Mouse (Mus musculus): ENCODE data around the gene Oxsr1.
"Not testable (repeated sequence)": the region's sequence is repeated elsewhere in the genome, so short reads cannot be mapped to it uniquely, and the experiment has no call there.

Gene Oxsr1

DNA sequence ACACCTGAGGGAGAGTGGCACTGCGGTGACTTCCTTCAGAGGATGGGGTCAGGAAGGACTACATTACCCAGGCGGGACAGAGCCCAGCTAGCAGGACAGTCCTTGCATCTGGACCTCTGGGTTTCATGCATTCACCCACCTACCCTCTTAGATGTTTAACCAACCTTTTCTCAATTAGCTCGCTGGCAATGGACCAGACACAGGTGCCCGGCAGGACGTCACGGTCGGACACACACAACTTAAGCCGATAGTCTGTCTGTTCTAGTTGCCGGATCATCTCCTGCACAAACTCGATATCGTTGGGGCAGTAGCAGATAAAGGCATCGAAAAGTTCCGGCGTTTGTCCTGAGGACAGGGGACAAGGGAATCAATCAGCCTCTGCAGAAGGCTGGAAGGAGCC, 15.6 kb upstream of the Oxsr1 start:
- DNase-seq, result no peak

- DNase-seq, result no peak
These were observed 13.3 kb upstream of the Oxsr1 start for GRCm38 (mm10) chr9:119335571-119335970.

DNA sequence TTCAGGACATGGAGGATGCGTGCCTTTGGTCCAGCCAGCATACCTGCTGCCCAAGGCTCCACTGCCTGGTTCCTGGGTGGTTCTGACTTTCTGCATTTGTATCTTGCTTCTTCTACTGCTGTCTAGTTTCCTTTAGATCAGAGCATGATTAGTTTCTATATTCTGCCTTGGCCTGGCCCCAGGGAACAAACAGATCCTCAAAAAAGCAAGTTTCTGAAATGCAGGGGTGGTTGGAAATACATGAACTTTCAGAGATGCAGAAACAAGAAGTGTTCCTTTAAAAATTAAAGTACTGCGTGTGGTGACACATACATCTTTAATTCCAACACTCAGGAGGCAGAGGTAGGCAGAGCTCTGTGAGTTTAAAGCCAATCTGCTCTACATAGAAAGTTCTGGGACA, 12.6 kb upstream of the Oxsr1 start:
- no peak for DNase-seq

DNA sequence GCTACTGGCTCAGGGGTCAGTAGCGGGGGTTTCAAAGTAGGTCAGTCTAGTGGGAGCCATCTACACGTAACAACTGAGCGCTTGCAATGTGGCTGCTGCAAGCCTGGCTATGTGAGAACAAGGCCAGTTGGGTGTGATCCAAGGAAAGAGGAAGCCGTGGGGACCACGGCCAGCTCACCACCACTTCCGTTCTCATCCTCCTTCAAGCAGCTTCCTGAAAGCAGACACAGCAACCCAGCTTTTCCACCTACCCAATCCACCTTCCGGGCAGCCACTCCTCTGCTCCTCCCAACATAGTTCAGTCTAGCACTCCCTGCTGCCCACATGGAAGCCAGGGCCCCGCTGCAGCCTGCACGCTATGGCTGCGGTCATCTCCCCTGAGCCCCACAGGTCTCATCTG, 12.1 kb upstream of the Oxsr1 start:
- DNase-seq, result no peak

GRCm38 (mm10) chr9:119330186-119330963, 8.1 kb upstream of the Oxsr1 start:
- DNase-seq, result no peak

GRCm38 (mm10) chr9:119328488-119328887, 6.3 kb upstream of the Oxsr1 start:
- DNase-seq, result no peak

GRCm38 (mm10) chr9:119324130-119324529, 1.9 kb upstream of the Oxsr1 start:
- DNase-seq, result no peak

- DNase-seq, result no peak
These were observed 1.0 kb upstream of the Oxsr1 start for GRCm38 (mm10) chr9:119323260-119323645.

- DNase-seq, result no peak
These were observed 616 bp downstream of the Oxsr1 start for GRCm38 (mm10) chr9:119321392-119322229.

GRCm38 (mm10) chr9:119320946-119321345, 1.3 kb downstream of the Oxsr1 start:
- DNase-seq, result no peak

DNA sequence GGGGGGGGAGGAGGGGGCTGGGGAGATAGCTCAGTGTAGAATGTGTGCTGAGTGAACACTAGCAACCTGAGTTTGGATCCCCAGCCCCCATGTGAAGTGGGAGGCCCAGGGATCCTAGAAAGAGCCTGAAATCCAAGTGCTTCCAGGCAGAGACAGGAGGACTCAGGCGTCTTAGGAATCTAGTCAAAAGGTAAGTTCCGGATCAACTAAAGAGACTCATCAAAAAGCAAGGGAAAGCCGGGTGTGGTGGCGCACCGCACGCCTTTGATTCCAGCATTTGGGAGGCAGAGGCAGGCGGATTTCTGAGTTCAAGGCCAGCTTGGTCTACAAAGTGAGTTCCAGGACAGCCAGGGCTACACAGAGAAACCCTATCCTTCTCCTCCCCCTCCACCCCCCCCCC, 1.8 kb downstream of the Oxsr1 start:
- no peak for DNase-seq

DNA sequence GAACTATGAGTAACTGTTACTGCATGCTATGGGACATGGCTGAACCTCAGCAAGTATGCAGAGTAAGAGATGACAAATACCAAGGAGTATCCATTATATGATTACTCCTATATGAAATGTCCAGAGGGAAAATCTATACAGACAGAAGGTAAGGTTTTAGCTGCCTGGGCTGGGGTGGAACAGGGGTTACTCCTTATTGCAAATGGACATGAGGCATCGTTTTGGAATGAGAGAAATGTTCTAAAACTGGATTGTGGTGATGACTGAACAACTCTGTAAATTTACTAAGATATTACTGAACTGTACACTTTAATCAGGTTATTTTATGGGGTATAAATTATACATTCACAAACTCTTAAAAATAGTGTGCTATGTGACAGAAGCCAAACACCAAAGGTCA, 3.3 kb downstream of the Oxsr1 start:
- DNase-seq, result no peak

DNA sequence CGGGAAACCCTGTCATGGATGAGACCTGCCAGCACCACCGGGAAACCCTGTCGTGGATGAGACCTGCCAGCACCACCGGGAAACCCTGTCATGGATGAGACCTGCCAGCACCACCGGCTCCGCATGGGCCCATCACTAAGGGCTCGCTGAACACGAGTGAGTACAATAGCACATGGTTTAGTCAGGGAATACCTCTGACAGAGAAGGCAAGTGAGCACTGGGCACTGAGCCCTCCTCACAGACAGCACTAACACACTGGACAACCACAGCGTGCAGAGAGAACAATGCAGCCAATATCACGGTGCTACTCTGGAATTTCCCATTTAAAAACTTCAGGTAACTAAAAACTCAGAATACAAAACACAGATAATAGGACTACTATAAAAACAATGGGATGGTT, 9.1 kb downstream of the Oxsr1 start:
- DNase-seq, result no peak

DNA sequence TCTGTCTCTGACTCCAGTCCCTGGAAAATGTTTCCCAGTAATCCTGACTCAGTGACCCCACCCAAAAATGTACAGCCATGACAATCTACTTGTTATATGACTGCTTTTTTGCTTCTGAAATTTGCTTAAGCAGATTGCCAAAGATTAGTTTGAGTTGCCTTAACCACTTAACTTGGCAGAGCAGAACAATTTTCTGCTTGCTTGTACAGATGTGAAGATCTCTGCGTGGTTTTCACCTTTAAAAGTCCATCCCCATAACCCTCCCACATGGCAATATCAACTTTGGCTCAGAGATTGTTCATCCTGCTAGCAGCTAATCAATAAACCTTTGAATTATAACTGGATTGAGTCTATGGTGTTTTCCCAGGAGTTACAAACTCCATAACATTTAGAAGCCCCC, 13.2 kb downstream of the Oxsr1 start:
- DNase-seq, result no peak

- DNase-seq, result no peak
These were observed 16.4 kb downstream of the Oxsr1 start for GRCm38 (mm10) chr9:119305863-119306262.

DNA sequence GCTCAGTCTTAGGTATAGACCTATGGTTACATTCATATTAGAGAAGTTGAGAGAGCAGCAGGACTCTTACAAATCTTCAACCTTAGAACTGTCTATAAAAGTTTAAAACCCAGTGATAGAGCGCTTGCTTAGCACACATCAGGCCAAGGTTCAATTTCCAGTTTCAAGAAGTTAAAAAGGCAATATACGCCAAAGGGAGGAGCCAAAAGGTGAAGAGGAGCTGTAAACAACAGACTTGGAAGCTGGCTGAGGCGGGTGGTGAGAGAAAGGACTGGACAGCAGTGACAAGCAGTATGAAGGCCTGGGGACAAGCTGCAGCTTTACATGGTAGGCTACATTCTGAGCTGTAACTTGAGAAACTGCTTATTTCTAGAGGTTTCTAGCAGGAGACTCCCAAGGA, 23.7 kb downstream of the Oxsr1 start:
- DNase-seq, result no peak

DNA sequence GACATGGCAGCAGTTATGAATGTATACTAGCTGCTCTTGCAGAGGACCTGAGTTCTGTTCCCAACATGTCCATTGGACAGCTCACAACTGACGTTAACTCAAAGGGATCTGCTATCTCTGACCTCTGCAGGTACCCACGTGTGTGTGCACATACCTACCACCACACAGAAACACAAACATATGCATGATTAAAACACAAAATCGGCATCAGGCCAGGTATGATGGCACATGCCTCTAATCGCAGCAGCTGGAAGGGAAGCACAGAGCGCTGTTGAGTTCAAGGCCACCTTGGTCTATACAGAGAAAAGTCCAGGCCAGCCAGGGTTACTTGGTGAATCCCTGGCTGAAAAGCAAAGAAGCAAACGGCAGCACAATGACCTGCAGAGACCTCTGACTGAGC, 24.5 kb downstream of the Oxsr1 start:
- DNase-seq, result no peak

DNA sequence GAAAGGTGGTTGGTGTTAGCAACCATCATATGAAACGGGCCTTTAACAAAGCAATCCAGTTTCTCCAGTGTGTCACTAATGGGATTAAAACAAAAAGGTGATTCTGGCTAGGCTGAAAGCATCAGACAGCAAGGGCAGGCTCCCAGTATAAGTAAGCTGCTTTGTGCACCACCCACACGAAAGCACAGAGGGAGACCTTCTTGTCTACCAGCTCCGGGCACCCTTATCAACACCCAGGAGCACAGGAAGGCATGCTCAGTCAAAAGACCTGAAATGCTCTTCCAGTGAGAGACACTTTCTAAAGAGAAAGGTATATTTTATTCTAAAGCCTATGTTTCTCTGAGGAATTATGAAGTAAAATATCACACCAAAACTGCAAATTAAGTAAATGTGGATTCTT, 31.4 kb downstream of the Oxsr1 start:
- no peak for DNase-seq

- DNase-seq, result no peak
These were observed 41.1 kb downstream of the Oxsr1 start for GRCm38 (mm10) chr9:119280894-119281682.

- DNase-seq, result no peak
These were observed 44.2 kb downstream of the Oxsr1 start for GRCm38 (mm10) chr9:119278031-119278430.

DNA sequence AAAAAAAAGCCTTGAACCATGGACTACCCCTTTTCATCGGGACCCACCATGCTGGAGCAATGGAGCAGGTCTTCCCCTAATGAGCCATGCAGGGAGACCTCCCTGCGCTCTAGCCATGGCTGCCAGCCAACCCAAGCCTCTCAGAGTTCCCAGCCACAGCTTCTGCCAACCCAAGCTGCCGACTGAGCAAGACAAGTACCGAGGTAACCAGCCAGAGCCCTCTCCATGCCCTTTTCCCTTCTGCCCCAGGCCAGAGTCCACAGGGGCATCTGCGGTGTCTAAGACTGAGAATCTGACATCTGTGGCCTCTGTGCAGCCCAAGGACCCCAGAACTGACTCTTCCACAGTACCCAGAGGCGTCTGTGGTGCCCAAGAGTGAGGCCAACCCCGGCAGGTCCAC, 45.9 kb downstream of the Oxsr1 start:
- peak; percentile 30 for DNase-seq

DNA sequence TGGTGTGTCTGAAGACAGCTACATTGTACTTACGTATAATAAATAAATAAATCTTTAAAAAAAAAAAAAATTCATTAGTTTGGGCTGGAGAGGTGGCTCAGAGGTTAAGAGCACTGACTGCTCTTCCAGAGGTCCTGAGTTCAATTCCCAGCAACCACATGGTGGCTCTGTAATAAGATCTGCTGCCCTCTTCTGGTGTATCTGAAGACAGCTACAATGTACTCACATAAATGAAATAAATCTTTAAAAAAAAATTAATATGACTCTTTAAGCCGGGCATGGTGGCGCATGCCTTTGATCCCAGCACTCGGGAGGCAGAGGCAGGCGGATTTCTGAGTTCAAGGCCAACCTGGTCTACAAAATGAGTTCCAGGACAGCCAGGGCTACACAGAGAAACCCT, 47.4 kb downstream of the Oxsr1 start:
- not testable (repeated sequence) for DNase-seq

DNA sequence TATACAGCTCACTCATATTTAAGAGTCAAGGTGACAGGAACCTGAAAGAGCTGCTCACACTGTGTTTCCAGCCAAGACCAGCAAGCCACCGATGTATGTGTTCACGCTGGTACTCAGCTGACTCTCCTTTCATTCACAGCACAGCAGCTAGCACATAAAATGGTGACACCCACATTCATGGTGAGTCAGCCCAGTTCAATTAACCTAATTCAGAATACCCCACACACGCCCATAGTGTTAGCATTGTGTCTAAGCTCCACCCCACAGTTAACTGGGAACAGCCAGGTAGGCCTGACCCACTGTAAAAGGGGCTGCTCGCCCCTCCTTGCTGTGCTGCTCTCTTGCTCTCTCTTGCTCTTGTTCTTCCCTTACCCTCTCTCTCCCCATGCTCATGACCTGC, 50.7 kb downstream of the Oxsr1 start:
- no peak for DNase-seq
